Mouse (Mus musculus) adrenal gland, postnatal 36 days (tissue): ENCODE results near the gene Adgrv1. TPM values are rescaled to one million over a fixed set of nuclear protein-coding genes. Genes with fewer than 3 reads are reported as not detected.
"Not testable (repeated sequence)": the region's sequence is repeated elsewhere in the genome, so short reads cannot be mapped to it uniquely, and the experiment has no call there.

Experiments
- DNase-seq, 2 experiments: peaks; one replicate each; pipeline ENCODE4 v3.0.0; 2021; ENCODE audit warnings: mixed read lengths in 1 of 2
- long read RNA-seq, 2 experiments: library from polyadenylated mRNA; stranded (forward); transcript quantifications; one replicate each; pipeline ENCODE4 v2.0.0; 2021; ENCODE audit warnings: borderline sequencing depth in 2 of 2
- total RNA-seq, 2 experiments: library from RNA; stranded (reverse); gene quantifications; 2 replicates each; pipeline ENCODE4 v1.2.3; 2021

The Adgrv1 gene
- 1 to 10 TPM; 1.4 to 3.6 TPM for total RNA-seq
- long read RNA-seq, experiment 1, partial matches to known transcripts: 0 of 5 reads
- long read RNA-seq, experiment 1, other reads (novel, unspliced or antisense): 3 of 5 reads
- long read RNA-seq, experiment 2: 0 reads

- DNase-seq: peak; percentile 83 to 89
Observed at GRCm38 (mm10) chr13:81632720-81633415, at the start of gene Adgrv1. TSS of gene Adgrv1 (minus strand) at chr13:81633154.

GRCm38 (mm10) chr13:81675333-81675732, 42.4 kb upstream of the Adgrv1 start:
- DNase-seq: peak in 1 of 2 experiments; percentile 6

- DNase-seq: no peak
Observed at GRCm38 (mm10) chr13:81667713-81668112, 34.8 kb upstream of the Adgrv1 start.

GRCm38 (mm10) chr13:81664331-81664698, 31.4 kb upstream of the Adgrv1 start:
- peak; percentile 55 to 56 for DNase-seq

GRCm38 (mm10) chr13:81663566-81664330, 30.8 kb upstream of the Adgrv1 start:
- DNase-seq: no peak

GRCm38 (mm10) chr13:81658053-81658752, 25.2 kb upstream of the Adgrv1 start:
- peak in 1 of 2 experiments; percentile 8 for DNase-seq

GRCm38 (mm10) chr13:81657351-81658052, 24.5 kb upstream of the Adgrv1 start, which contains the start of gene Lysmd3:
TSS of gene Lysmd3 (plus strand) at chr13:81657663.
- peak; percentile 95 to 96 for DNase-seq

GRCm38 (mm10) chr13:81657008-81657350, 24.0 kb upstream of the Adgrv1 start:
- no peak for DNase-seq

- DNase-seq: peak; percentile 19 to 26
Observed at GRCm38 (mm10) chr13:81656091-81656850, 23.3 kb upstream of the Adgrv1 start.

- not testable (repeated sequence) for DNase-seq
Observed at GRCm38 (mm10) chr13:81650382-81650781, 17.4 kb upstream of the Adgrv1 start.

GRCm38 (mm10) chr13:81646348-81646747, 13.4 kb upstream of the Adgrv1 start:
- no peak for DNase-seq

GRCm38 (mm10) chr13:81644047-81644565, 11.2 kb upstream of the Adgrv1 start:
- DNase-seq: no peak

- DNase-seq: no peak
Observed at GRCm38 (mm10) chr13:81642491-81643149, 9.7 kb upstream of the Adgrv1 start.

- peak; percentile 51 to 67 for DNase-seq
Observed at GRCm38 (mm10) chr13:81641289-81642045, 8.5 kb upstream of the Adgrv1 start.

- no peak for DNase-seq
Observed at GRCm38 (mm10) chr13:81640881-81641280, 7.9 kb upstream of the Adgrv1 start.

GRCm38 (mm10) chr13:81639624-81640023, 6.7 kb upstream of the Adgrv1 start:
- DNase-seq: no peak

- no peak for DNase-seq
Observed at GRCm38 (mm10) chr13:81630566-81630965, 2.4 kb downstream of the Adgrv1 start.

GRCm38 (mm10) chr13:81629395-81629794, 3.6 kb downstream of the Adgrv1 start:
- no peak for DNase-seq

GRCm38 (mm10) chr13:81628631-81629190, 4.2 kb downstream of the Adgrv1 start:
- DNase-seq: no peak
